Mouse (Mus musculus) spleen, adult 2 months (tissue): ENCODE measurements around the gene Cyb561d1.

Experiments
- CTCF ChIP-seq: fragments of 200-500 bp; IDR thresholded peaks from 2 replicates; pipeline ENCODE4 v1.5.1; 2011; ENCODE audit warnings: mild to moderate bottlenecking, inconsistent platforms; ENCODE audit not compliant: insufficient read depth, insufficient read length, insufficient replicate concordance; ENCODE audit errors: extremely low read depth
- POLR2A ChIP-seq: fragments of 200-500 bp; IDR thresholded peaks from 2 replicates; pipeline ENCODE4 v1.6.1; 2011; ENCODE audit warnings: low read depth, low read length, inconsistent platforms

DNA sequence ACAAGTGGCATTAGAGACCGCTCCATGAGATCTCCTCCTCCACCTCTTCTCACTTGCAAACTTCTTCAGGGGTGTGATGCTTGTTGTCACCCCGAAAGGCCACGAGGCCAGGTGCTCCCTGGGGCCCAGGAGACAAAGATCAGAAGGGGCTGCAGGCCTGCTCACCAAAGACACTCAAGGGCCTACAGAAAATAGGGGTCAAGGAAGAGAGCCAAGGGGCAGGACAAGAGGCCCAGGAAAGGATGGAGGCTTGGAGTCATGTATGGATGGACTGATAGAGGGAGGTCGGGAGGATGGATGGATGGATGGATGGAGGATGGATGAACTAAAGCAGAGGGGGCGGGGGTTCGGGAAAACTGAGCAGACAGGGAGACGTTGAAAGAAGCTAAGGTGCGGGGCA, 8.5 kb upstream of the Cyb561d1 start:
- TF ChIP-seq POLR2A (no peak), CTCF (no peak)
